Mouse (Mus musculus) thymus, adult 18-20 months (tissue): ENCODE results near the gene Anks1b.

Source experiments
- DNase-seq, 2 experiments: peaks; one replicate each; pipeline ENCODE4 v3.0.0; 2022; ENCODE audit warnings: mixed read lengths in 2 of 2

Anks1b gene

DNA sequence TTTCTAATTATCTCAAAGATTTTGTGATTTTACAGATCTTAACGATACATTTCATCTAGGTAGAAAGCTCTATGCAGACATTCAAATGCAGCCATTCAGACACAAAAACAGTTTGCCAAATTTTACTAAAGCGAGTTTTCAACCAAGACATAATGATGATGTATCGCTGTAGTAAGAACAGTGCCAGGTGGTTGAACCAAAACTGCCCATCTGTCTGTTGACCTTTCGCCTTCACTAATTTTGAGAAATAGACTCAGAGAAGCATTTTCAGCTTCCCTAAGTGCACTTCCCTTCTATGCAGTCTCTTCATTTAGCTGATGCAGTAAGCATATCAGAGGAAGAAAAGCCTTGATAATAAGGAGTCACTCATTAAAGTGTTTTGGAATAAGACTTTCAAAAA is 527.1 kb downstream of the Anks1b start:
- DNase-seq = no peak

DNA sequence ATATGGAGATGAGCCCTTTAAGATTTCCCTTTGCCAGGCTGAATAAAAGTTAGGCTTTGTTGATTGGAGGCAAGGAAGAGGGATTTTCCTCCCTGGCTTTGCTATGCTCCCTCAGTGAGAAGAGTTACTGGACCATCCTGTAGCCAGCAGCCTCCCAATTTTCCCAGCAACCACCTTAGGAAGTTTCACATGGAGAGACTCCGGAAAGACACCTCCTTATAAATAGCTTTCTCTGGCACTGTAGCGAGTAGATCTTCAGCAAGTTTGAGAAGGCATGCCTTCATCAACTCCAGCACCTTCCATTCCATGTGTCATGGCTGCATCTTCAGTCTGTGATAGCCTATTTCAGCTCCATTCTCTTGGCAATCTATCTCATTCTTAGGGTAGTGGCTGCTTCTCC is 535.2 kb downstream of the Anks1b start:
- no peak for DNase-seq

GRCm38 (mm10) chr10:90431527-90431926 is 558.2 kb downstream of the Anks1b start:
- no peak for DNase-seq

- DNase-seq = no peak
Observed at GRCm38 (mm10) chr10:90431974-90432373, 558.7 kb downstream of the Anks1b start.

GRCm38 (mm10) chr10:90432479-90432878 is 559.2 kb downstream of the Anks1b start:
- DNase-seq = no peak

DNA sequence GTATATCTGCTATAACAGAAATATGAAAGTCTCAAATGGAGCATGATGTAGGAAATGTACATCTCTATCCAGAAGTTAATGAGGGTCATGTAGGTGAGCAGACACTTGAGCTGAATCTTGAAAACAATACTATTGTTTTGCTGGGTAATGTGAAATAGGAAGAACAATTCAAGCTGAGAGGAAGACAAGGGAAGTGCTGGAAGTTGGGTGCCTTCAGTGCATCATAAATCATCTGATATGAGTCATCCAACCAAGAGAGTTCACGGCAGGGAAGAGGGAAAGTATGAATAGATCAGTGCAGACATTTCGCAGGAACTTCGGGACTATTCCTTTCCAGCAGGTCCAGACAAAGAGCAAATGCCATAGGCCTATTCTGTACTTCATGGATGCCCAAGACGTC is 567.7 kb downstream of the Anks1b start:
- DNase-seq = no peak

DNA sequence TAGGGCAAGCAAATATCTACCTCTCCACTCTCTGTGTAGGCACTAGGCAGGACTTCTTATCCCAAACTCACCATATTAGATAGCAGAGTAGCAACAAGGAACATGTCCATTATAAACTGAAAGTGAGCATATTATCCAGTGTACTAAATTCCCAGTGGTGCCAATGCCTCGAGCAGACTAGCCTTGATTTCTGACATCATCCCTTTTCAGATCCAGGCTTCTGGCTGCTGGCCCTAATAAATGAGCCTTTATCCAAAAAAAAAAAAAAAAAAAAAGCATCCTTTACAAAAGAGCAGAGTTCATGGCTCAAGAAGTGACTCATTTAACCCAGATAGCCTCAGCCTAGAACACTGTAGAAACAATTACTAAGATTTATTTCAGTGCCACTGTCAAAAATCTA is 568.3 kb downstream of the Anks1b start:
- no peak for DNase-seq

- DNase-seq = no peak
Observed at GRCm38 (mm10) chr10:90464906-90465305, 591.6 kb downstream of the Anks1b start.

DNA sequence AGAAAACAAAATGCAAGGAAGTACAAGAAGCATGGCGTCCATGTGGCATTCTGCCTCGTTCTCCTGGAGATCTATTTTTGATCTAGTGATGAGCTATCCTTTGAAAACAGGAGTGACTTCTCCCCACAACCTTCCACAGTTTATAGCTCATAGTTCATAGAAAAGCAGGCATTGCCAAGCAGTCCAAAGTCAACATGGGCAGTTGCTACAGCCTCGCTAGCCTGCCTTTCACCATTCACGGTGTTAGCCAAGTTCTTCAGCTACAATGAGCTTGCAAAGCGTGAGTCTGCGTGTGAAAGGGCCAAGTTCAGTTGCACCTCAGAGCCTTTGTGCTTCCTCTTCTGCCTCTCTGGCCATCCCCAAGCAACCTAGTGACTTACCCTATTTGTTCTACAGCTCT is 592.1 kb downstream of the Anks1b start:
- no peak for DNase-seq

GRCm38 (mm10) chr10:90467546-90467945 is 594.2 kb downstream of the Anks1b start:
- DNase-seq = no peak

- DNase-seq = no peak
Observed at GRCm38 (mm10) chr10:90493436-90493835, 620.1 kb downstream of the Anks1b start.

GRCm38 (mm10) chr10:90493996-90494642 is 620.8 kb downstream of the Anks1b start:
- no peak for DNase-seq

DNA sequence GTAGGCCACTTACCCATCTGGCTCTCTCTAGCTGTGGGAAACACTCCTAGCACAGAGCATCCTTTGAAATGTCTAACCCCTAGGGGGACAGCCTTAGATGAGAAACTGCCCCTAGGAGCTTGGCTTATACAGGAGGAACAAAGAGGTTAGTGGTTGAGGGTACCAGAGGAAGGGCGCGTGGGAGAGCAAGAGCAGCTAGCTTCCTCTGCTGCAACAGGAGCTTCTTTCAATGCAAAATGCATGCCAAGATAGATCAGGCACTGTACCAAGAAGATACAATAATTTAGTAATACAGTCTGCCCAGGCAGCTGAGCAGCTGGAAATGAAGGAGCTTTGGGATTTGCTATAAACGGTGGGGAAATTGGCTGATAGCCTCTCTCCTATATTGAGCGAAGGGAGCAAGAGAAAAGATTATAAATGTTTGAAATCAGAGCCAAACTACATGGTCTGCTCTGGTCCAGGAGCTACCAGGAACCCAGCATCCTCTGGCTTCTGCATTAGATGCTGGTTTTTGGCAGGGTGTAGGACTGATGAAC is 621.7 kb downstream of the Anks1b start:
- no peak for DNase-seq

- no peak for DNase-seq
Observed at GRCm38 (mm10) chr10:90507561-90507960, 634.3 kb downstream of the Anks1b start.

DNA sequence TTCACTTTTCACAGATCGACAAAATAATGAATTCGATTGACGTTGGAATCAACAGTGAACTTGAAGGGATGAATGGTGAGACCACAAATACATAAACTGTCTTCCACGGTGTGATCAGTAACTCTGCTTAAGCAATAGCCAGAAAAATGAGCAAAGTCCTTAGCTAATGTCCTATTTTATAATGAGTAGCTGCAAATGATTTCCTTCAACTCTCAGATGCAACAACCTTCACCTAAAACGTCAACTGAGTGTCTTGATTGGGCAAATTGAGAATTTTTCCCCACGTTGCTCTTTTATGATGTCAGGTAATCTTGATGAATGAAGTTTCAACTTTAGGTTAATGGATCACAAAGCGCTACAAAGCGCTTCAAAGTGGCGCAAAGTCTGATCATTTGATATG is 639.5 kb downstream of the Anks1b start:
- DNase-seq = no peak

GRCm38 (mm10) chr10:90531813-90532212 is 658.5 kb downstream of the Anks1b start:
- no peak for DNase-seq

DNA sequence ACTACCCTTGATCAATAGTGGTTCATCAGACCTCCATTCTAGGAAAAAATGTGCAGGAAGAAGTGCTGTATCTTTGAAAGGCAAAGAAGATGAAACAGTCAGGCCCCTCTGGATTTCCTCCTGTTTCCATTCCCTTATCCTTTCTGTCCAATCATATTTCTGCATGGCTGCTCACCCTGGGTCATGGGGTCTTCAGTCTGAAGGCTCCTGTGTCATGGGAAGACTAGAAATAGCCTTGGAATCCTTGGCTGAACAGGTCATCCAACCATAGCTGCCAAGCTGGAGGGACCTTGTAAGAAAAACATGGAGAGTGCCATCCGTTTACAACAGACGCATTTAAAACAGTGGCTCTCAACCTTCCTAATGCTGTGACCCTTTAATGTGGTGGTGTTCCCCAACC is 662.1 kb downstream of the Anks1b start:
- no peak for DNase-seq

GRCm38 (mm10) chr10:90546635-90547034 is 673.3 kb downstream of the Anks1b start:
- no peak for DNase-seq

GRCm38 (mm10) chr10:90562906-90563305 is 689.6 kb downstream of the Anks1b start:
- no peak for DNase-seq

DNA sequence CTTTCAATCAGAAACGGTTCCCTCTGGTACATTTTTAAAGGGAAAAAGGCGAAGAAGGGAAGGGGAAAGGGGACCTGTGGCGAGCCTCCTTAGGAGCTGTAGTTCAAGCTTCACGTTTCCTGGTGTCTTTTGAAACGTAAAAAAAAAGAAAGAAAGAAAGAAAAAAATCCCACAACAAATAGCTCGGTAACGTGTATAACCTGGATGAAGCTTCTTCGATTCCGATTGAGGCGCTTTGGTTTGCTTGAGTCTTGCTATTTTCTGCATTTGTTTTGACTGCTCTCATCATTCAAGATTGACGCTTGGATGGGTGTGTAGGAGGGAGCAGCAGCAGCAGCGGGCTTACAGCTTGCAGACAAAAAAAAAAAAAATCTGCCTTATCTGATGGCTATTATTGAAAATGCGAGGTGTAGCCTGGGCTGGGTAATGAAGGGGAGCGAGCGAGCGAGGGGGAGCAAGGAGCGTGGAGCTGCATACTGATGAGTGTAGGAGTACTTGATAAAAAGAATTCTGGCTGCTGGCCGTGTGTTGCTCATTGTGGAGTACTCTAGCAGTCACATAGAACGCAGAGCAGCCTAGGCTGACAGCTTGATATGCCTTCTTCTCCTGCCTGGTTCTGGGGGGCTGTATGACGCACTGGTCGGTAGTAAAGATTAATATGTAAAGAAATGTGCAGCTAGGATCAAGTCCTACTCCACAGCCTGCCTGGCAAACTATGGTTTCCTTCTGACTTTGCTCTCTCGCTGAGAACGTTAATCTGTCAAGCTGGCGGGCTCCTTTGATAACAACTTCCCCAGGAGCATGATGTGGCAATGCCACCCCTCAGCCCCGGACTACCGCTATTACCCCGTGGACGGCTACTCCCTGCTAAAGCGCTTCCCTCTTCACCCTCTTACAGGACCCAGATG is 703.1 kb downstream of the Anks1b start:
- no peak for DNase-seq

- DNase-seq = no peak
Observed at GRCm38 (mm10) chr10:90577099-90577461, 703.8 kb downstream of the Anks1b start.

DNA sequence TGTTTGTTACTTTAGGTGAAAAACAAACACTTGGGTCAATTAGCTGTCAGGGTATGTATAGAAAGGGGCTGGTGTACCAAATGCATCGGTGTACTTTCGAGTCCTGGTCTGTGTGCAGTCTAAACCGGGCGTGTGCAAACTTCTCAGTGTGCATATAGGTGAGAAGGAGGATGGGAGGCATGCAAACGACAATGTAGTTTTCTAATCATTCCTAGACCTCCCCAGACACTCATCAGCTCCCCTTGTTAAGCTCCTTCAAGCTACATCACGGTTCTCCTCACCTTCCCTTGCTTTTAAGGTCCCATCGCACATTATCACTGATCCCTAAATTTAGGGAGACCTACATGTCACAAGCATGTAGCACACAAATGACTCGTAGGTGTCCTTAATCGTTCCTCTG is 704.5 kb downstream of the Anks1b start:
- DNase-seq = no peak

DNA sequence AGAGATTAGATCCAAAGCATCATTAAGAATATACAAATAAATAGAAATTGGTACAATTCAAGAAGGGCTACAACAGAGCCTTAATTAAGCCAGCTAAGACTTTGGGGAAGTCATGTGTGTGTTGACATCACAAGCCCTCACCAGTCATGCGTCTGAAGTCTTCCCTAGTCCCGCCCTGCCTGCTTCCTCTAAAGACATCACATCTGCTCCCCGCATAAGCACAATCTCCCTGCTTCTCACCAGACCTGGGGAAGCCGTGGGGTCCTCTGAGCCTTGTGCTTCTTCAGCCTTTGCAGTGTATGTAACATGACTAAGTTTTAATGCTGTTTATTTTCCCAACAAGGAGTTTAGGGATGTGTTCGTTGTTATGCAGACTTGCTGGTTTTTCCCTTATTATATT is 706.7 kb downstream of the Anks1b start:
- DNase-seq = no peak

GRCm38 (mm10) chr10:90584052-90584451 is 710.7 kb downstream of the Anks1b start:
- no peak for DNase-seq
